Mouse (Mus musculus): Measurements from ENCODE around the gene Atp6v1f. TPM values are rescaled to one million over a fixed set of nuclear protein-coding genes. Genes with fewer than 3 reads are reported as not detected.

Gene Atp6v1f
- polyA plus RNA-seq (2014; fragmentation: Illumina TruSeq; extraction: RNeasy Lipid Tissue Mini Kit (QIAGEN cat#74804); ENCODE audit: low read depth, low replicate concordance): 47.0 TPM

DNA sequence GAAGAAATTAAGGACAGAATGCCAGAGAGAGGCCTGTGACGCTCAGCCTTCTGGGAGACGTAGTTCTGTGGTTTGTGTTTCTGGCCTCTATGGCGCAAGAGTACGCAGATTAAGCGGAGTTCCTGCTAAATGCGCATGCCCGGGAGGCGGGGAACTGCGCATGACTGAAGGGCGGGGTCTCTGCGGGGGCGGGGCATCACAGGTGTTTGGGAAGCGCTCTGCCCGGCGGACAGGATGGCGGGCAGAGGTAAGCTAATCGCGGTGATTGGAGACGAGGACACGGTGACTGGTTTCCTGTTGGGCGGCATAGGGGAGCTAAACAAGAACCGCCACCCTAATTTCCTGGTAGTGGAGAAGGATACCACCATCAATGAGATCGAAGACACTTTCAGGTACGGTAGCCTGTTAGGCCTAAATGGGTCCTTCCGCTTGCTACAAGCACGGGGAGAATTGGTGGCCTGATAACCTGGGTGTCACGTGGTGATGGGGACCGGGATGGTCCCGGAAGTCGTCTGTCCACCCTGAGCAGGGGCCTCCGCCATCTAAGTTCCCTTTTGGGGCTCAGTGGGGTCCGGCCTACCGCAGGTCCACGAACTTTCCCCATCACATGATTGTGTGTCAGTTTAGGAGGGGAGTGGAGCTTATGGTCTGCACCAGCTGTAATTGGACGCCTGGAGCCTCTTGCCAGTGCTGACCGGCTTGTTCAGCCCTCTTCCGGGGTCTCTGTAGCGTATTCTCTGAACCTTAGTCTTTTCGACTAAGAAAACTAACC is at the start of gene Atp6v1f:
Atp6v1f (plus strand) TSS at position 136 of the 772 bp plus-strand sequence.

DNA sequence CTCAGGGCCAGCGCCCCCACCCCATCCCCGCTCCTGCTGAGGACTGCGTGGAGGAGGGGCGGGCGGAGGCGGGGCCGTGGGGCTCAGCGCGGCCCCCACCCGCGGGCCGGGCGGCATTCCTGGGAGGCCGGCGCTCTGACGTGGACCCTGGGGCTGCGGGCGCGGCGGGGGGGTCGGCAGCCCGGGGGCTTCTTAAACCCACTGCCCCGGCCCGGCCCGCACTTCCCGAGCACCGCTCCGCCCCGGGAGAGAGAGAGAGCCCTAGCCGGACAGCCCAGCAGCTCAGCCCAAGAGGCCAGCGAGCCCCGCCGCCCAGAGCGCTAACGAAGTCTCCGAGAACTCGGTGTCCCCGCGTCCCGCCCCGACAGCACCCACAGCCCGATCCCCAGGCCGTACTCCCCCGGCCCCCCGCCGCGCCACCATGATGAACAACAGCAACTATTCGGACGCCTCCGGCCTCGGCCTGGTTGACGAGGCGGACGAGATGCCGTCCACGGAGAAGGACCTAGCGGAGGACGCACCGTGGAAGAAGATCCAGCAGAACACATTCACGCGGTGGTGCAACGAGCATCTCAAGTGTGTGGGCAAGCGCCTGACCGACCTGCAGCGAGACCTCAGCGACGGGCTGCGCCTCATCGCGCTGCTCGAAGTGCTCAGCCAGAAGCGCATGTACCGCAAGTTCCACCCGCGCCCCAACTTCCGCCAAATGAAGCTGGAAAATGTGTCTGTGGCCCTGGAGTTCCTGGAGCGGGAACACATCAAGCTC is 34.3 kb upstream of the Atp6v1f start, which contains the start of gene Flnc:
Flnc (plus strand) TSS at position 219 of the 766 bp plus-strand sequence.

GRCm38 (mm10) chr6:29471137-29471536 is 3.6 kb downstream of the Atp6v1f start, which contains the start of gene Atp6v1fnb:
Gene Atp6v1fnb, plus strand, starts transcription at chr6:29471437.

GRCm38 (mm10) chr6:29507447-29508309 is 40.2 kb downstream of the Atp6v1f start, which contains the start of gene Kcp:
Gene Kcp, minus strand, starts transcription at chr6:29507952.

Other genes starting within 250 kb of the Atp6v1f start
- 20.7 TPM for gene Hilpda, start 195.2 kb upstream of the Atp6v1f start, polyA plus RNA-seq (2014; fragmentation: Illumina TruSeq; extraction: RNeasy Lipid Tissue Mini Kit (QIAGEN cat#74804); ENCODE audit: low read depth, low replicate concordance)
- gene Fam71f2, start 188.1 kb upstream of the Atp6v1f start, polyA plus RNA-seq (2014; fragmentation: Illumina TruSeq; extraction: RNeasy Lipid Tissue Mini Kit (QIAGEN cat#74804); ENCODE audit: low read depth, low replicate concordance): 194 TPM
- gene Fam71f1, start 148.6 kb upstream of the Atp6v1f start, polyA plus RNA-seq (2014; fragmentation: Illumina TruSeq; extraction: RNeasy Lipid Tissue Mini Kit (QIAGEN cat#74804); ENCODE audit: low read depth, low replicate concordance): 113 TPM
- gene Calu, start 119.6 kb upstream of the Atp6v1f start, polyA plus RNA-seq (2014; fragmentation: Illumina TruSeq; extraction: RNeasy Lipid Tissue Mini Kit (QIAGEN cat#74804); ENCODE audit: low read depth, low replicate concordance): 59.0 TPM
- gene Opn1sw, start 79.2 kb upstream of the Atp6v1f start, polyA plus RNA-seq (2014; fragmentation: Illumina TruSeq; extraction: RNeasy Lipid Tissue Mini Kit (QIAGEN cat#74804); ENCODE audit: low read depth, low replicate concordance): not detected
- gene Ccdc136, start 71.4 kb upstream of the Atp6v1f start, polyA plus RNA-seq (2014; fragmentation: Illumina TruSeq; extraction: RNeasy Lipid Tissue Mini Kit (QIAGEN cat#74804); ENCODE audit: low read depth, low replicate concordance): 542 TPM
- 0.04 TPM for gene Flnc, start 34.5 kb upstream of the Atp6v1f start, polyA plus RNA-seq (2014; fragmentation: Illumina TruSeq; extraction: RNeasy Lipid Tissue Mini Kit (QIAGEN cat#74804); ENCODE audit: low read depth, low replicate concordance)
- gene Atp6v1fnb, start 3.7 kb downstream of the Atp6v1f start, polyA plus RNA-seq (2014; fragmentation: Illumina TruSeq; extraction: RNeasy Lipid Tissue Mini Kit (QIAGEN cat#74804); ENCODE audit: low read depth, low replicate concordance): 1.3 TPM
- gene Kcp, start 40.2 kb downstream of the Atp6v1f start, polyA plus RNA-seq (2014; fragmentation: Illumina TruSeq; extraction: RNeasy Lipid Tissue Mini Kit (QIAGEN cat#74804); ENCODE audit: low read depth, low replicate concordance): not detected
- gene Irf5, start 58.9 kb downstream of the Atp6v1f start, polyA plus RNA-seq (2014; fragmentation: Illumina TruSeq; extraction: RNeasy Lipid Tissue Mini Kit (QIAGEN cat#74804); ENCODE audit: low read depth, low replicate concordance): 0.18 TPM
- gene Tnpo3, start 142.2 kb downstream of the Atp6v1f start, polyA plus RNA-seq (2014; fragmentation: Illumina TruSeq; extraction: RNeasy Lipid Tissue Mini Kit (QIAGEN cat#74804); ENCODE audit: low read depth, low replicate concordance): 50.4 TPM
- 1.3 TPM for gene Tspan33, start 226.5 kb downstream of the Atp6v1f start, polyA plus RNA-seq (2014; fragmentation: Illumina TruSeq; extraction: RNeasy Lipid Tissue Mini Kit (QIAGEN cat#74804); ENCODE audit: low read depth, low replicate concordance)

Data from testis, adult 10 weeks (tissue).